Mouse (Mus musculus): ENCODE results near the gene Gm28042.
A peak's percentile ranks its signal among the peaks of the same experiment; 100 is the strongest.

The Gm28042 gene

DNA sequence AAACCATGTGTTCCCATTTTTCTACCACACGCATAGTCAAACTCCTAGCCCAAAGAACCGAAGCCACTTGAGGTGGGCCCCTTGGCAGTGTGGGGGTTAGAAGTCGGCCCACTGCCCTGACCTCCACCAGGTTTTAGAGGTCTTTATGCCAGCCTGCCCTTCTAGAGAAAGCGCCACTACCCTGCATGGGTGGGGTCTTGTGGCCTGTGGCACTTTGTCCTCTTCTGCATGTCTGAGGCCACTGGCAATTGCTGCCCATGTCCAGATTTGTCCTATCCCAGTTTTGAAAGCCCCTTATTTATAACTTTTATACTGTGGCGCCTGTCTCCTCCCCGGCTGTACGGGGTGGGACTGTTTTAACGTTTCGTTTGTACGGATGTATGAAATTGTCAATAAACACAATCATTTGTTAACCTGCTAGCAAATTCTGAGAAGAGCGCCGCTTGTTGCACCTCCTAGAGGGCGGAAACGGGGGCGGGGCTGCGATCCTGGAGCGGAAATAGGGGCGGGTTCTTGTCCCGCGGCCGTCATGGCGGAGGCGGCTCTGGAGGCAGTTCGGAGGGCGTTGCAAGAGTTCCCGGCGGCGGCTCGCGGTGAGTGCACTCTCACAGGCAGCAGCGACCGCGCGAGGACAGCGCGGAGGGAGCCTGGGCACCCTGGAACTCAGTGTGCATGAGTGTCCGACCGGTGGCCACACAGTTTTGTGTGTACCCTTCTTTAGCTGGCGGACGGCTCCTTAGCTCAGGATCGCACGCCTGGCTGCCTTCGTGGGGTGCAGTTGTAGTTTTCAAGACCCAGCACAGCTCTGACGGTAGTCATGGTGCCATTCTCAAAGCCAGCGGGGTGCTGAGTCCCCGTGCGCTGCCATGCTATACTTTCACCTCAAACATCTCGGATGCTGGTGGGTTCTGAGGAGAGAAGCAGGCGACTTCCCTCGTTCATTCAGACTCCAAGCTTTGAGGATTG is at the start of gene Gm28042, which contains the start of gene Jmjd7:
Gene Gm28042, plus strand, starts transcription at position 510 of the 966 bp plus-strand sequence.
Gene Jmjd7, plus strand, starts transcription at position 500 of the 966 bp plus-strand sequence.
- peak; percentile 96 for DNase-seq

GRCm38 (mm10) chr2:119980343-119980986 is 46.8 kb upstream of the Gm28042 start:
- no peak for DNase-seq

DNA sequence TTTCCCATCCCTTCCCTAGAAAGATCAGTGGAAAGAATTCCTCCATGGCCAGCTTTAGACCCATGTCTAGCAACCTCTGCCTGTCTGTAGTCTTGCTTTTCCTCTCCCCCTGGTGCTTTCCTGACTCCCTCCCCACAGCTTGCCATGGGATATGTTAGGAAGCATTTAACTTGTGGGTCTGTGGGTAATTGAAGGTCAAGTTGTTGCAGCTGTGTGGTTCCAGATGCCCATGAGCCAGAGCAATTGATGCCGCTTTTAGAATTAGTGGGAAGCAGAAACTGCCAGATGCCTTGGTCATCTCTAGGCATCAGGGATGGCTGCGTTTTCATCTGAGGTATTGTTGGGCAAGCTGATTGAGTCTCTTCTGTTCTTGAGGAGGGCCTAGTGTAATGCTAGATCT is 45.7 kb upstream of the Gm28042 start:
- no peak for DNase-seq

DNA sequence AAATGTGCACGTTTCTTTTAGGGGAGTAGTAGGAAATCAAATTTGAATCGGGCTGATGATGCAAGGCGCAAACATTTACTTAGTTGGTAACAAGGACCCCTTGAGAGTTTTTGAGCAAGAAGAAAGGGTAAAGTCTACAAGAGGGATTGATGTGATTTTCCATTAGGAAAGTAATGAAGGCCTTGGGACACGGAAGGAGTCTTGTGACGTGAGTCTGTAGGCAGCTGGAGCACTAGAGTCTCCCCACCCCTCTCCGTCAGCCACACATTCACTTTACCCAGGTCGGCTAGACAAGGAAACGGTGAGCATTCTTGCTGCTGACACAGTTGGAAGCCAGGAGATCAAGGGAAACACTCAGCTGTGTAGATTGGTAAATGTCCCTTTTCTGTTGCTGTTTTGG is 41.4 kb upstream of the Gm28042 start:
- no peak for DNase-seq

- no peak for DNase-seq
These were observed 40.9 kb upstream of the Gm28042 start for GRCm38 (mm10) chr2:119986369-119986768.

GRCm38 (mm10) chr2:119987441-119987840 is 39.9 kb upstream of the Gm28042 start:
- DNase-seq, result no peak

DNA sequence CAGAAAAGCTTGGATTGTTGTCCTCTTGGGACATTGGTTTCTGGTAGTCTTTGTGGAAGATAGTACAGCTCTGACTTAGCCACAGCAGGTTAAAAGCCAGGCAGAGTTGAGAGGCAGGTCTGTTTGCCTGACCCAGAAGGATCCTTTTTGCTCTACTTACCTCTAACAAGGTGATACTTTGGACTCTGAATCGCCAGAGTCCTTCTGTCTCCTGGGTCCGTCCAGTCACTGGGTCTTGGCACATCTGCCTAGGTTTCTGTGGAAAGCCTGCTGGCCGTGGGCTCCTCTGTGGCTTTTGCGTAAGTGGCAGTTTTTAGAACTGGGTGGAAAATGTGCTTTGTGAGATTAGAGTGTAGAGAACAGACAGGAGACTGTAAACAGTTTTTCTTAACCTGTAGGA is 38.3 kb upstream of the Gm28042 start:
- DNase-seq, result no peak

DNA sequence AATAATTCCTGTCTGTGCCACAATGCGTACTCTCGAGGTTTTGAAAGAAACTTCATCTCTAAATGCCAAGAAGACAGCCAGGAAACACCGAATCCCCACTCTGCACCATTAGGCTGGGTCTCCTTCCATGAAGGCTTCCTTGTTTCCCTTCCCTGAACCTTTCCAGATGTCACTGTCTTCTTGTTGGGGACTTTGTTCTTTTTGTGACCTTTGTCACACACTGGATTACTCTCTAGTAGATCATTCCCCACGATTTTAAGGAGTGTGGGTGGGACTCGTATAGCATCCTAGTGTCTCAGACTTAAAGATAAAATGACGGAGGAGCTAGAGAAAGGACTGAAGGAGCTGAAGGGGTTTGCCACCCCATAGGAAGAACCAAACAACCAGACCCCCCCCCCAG is 36.4 kb upstream of the Gm28042 start:
- DNase-seq, result no peak

DNA sequence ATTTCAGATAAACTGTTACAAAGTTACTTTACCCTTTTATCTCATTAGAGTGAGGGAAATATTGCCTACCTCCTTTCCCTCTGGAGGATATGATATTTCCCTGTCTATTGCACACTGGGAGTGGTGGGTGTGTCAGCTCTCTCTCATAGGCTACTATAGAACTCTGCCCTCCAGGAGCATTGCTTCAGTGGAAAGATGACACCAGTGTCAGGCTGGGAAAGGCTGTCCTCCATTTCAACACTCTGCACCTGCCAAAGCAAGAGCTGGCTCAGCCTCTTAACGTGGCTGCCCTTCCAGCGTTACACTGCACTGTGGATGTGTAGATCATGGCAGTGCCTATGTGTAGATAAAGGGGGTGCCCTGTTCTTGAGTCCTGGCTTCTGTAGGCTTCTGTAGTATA is 34.9 kb upstream of the Gm28042 start:
- no peak for DNase-seq

DNA sequence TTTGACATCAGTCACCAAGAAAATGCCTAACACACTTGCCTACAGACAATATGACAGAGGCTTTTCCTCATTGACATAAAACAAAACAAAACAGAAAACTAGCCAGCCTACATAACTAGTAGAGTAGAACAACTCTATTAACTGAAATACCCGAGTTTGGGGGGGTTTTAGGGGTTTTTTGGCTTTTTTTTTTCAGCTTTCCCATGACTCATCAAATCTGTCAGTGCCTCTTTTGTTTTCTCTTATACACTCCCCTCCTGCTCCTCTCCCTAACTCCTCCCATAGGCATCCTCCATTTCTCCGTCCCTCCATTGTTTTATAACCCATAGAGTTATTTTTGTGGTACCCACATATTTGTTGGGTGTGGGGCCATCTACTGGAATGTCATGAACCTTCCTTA is 33.8 kb upstream of the Gm28042 start:
- DNase-seq, result no peak

DNA sequence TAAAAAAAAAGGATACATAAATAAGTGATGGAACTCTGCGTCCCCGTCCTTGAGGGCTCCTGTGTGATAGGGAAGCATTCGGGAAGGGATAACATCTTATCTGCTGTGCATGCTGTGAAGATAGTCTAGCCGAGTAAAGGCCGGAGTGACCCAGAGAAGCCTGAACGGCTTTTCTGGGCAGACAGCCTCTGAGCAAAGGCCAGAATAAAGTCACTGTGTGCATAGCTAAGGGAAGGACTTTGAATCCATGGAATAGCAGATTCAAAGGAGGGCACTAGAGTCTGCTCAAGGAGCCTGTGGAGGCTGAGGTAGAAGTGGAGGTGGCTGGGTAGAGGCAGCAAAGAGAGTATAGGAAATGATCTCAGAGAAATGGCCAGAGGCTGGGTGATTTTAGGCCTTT is 32.5 kb upstream of the Gm28042 start:
- no peak for DNase-seq

DNA sequence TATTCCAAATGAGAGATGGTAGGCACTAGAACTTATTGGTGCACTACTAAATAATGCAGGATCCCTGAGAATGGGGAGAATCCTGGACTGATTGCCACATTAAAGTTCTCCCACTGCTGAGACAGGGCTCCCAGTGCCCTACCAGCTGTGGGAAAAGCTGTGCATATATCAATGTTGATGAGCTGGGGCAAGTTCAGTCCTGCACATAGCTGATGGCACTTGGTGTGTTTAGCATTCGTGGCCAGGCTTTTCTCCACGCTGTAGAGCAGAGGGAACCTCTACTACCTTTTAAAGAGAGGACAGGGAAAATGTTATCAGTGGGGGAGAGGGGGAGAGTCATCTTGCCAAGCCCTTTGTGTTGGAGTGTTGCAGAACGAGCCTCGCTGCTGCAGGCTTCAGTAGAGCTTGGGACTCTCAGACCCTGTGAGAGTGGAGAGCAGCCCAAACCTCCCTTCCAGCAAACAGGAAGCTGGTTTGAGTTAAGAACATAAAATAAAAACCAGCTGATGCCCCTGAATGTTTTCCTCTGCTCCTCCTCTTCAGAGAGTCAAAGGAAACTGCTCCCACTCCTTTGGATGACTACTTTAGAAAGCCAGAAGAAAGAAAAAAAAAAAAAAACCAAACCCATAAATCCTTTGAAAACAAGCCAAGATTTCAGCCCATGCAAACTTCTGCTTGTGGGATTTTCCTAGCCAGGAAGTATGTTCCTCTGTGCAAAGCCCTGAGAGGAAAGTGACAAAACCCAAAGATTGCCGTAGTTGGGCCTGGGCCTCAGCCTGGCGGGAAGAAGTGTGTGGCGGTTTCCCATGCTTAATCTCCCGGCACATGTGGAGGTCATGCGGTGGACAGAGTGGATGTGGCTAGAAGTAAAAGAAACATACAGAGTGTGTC is 31.7 kb upstream of the Gm28042 start:
- DNase-seq, result no peak

GRCm38 (mm10) chr2:119997354-119997753 is 29.9 kb upstream of the Gm28042 start:
- no peak for DNase-seq

DNA sequence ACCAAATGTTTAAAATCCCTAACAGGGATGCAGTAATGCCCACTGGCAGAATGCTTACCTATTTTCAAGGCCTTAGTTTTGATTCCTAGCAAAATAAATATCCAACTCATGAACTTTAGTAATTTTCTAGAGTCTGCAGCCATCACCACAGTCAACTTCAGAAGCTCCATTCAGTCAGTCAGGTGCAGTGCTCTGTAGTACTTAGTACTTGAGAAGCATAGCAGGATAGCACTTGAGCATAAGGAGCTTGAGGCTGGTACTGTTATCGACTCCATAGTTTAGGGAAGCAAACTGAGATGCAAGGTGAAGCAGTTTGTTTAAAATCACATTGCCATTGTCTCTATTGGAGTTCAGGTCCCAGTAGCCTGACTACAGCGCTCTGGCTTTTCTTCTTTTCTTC is 27.6 kb upstream of the Gm28042 start:
- no peak for DNase-seq

DNA sequence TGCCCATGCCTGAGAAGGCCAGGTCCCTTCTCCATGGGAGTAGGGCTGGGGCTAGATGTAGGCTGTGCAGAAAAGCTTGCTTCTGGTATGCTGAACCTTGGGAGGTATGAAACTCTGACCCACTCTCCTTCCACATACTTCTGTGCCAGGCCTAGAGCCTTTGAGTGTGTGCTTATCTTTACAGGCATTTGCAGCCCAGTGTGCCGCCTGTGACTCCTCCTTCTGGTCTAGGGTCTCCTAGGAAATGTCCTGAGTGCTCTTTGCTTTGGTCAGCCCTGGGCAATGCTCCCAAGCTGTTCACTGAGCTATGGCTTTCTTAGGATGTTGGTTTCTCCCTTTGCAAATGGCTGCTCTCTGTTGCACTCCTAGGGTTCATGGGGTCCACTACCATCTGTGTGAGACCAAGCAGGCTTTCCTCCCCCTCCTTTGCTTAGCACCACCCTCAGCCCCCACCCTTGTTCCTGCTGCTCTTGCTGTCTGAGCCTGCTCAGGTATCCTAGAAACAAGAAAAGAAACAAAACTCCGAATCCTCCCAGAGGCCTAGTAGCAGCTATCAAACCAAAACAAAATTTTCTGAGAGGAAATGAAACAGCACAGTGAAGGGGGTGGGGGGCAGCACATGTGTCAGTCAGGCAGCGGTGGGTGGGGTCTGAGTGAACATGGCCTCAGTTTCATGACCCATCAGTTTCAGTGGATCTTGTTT is 26.3 kb upstream of the Gm28042 start:
- DNase-seq, result no peak

DNA sequence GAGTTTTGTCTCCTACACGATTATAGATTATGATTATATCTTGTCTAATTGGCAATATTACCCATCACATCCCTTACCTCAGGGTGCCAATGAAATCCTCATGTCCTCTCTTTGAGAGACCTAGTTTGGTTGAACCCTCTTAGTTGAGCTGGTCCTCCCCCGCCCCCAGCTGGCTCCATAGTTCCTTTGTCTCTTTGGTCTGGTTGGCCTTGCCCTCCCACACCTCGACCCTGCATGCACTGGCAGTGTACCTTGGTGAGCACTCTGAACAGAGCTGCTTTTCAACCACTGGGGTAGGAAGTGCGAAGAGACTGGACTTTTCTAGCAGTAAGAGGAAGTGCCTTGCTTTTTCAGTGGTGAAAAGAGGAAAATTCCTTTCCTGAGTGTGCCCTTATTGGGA is 25.3 kb upstream of the Gm28042 start:
- no peak for DNase-seq

- no peak for DNase-seq
These were observed 23.3 kb upstream of the Gm28042 start for GRCm38 (mm10) chr2:120003970-120004369.

GRCm38 (mm10) chr2:120006696-120007095 is 20.6 kb upstream of the Gm28042 start:
- no peak for DNase-seq

- DNase-seq, result no peak
These were observed 19.5 kb upstream of the Gm28042 start for GRCm38 (mm10) chr2:120007680-120008210.

DNA sequence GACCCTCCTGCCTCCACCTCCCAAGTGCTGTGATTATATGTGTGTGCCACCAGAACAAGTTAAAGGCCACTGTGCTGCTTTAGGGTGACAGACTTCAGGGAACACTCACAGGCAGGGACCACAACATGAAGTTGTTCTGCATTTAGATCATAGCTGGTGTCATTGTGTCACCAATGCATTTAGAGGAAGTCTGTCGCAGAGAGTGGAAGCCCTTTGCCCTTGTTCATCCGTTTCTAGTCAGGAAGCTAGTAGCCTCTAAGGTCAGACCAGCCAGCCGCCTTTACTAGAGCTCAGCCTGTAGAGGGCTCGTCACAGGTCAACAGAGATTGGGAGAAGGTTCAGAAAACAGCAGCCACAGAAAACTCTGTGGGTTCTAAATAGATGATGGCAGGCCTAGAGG is 18.6 kb upstream of the Gm28042 start:
- no peak for DNase-seq

DNA sequence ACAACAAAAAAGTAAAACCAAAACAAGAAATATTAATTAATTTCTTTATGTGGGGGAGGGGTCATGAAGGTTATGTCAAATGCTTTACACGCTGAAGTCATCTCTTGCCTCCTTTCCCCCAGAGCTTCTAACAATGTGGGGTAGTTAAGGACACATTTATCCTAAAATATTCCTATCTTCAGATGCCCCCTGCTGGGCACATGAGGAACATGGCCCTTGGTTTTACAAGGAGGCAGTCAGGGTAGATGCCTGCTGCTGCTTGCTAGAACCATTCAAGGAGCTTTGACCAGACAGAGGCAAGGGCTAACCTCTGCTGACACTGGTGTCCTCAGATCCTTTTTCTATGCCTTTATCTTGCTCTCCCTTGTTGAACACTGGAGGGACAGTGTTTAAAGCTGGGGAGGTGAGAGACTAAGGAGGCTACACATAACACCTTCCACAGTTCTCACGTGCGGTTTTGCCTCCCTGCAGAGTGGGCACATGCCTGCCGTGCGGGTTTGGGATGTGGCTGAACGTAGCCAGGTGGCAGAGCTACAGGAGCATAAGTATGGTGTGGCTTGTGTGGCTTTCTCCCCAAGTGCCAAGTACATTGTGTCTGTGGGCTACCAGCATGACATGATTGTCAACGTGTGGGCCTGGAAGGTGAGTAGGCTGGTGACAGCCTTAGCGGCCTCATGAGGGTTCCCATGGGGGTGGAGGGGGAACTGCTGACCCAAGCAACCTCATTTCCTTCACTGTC is 15.7 kb upstream of the Gm28042 start:
- peak; percentile 47 for DNase-seq

Measured in thymus, postnatal 25 days (tissue).